Mouse (Mus musculus) Patski (cell line): Measurements from ENCODE around the gene Npsr1. TPM values are rescaled to one million over a fixed set of nuclear protein-coding genes. Genes with fewer than 3 reads are reported as not detected.

Experiments used
- ATAC-seq: fragments of 100-300 bp; one replicate; pipeline ENCODE4 v1.8.0; 2021
- CTCF ChIA-PET: fragments of 350-600 bp; sonication (Branson Sonifier 250); formaldehyde crosslinking; loops from one replicate; lab custom pipeline; 2022; ENCODE audit warnings: inconsistent platforms; lab: Charles Lee
- POLR2A ChIA-PET: fragments of 350-600 bp; sonication (Branson Sonifier 250); formaldehyde crosslinking; loops from one replicate; lab custom pipeline; 2022; ENCODE audit warnings: antibody characterized with exemption, inconsistent platforms; lab: Charles Lee
- DNase-seq: peaks from one replicate; pipeline ENCODE4 v3.0.0-alpha.2; 2011; ENCODE audit warnings: low read depth, low spot score
- H3K27me3 ChIP-seq: fragments of 371-371 bp; one replicate; pipeline ENCODE4 v1.5.1; 2021
- CTCF ChIP-seq: fragments of 100-300 bp; IDR thresholded peaks from one replicate; pipeline ENCODE4 v1.5.1; 2021
- in situ Hi-C: fragments of 300-500 bp; cut with MboI; formaldehyde crosslinking; loops from 3 replicates; pipeline ENCODE4 v1.11.1; 2018; ENCODE audit warnings: low pct_unique_long_range_greater_than_20kb, mixed read lengths
- polyA plus RNA-seq: library from polyadenylated mRNA; unstranded; gene quantifications from one replicate; pipeline ENCODE4 v1.2.3, GENCODE M21; 2021

Gene Npsr1
- polyA plus RNA-seq, 1 experiment from 2014 or later, result not detected

- CTCF ChIA-PET, result no interaction called here
- peaks cover 3% of the 10 kb centered on the region for H3K27me3 ChIP-seq
- TF ChIP-seq CTCF, result no peak
- POLR2A ChIA-PET, result interaction anchor here (0.7 kb wide), 1 partner anchor 94 kb away, joined by 3 read pairs; no protein-coding TSS in a partner anchor
- in situ Hi-C loops, result loop anchor here (25.0 kb wide), 1 partner anchor 893 kb away; no protein-coding TSS in a partner anchor
- ATAC-seq (no peak), DNase-seq (no peak)
Observed at GRCm38 (mm10) chr9:24144341-24144740, 46.5 kb downstream of the Npsr1 start.

- TF ChIP-seq CTCF, result no peak
- ChIA-PET POLR2A (no interaction called here), CTCF (no interaction called here)
- in situ Hi-C loops, result no loop called here
- H3K27me3 ChIP-seq, result no peaks in the 10 kb centered on the region
- DNase-seq (no peak), ATAC-seq (no peak)
Observed at GRCm38 (mm10) chr9:24157208-24157607, 59.4 kb downstream of the Npsr1 start.

GRCm38 (mm10) chr9:24160409-24160808 lies 62.6 kb downstream of the Npsr1 start:
- ATAC-seq, result no peak
- peaks cover 9% of the 10 kb centered on the region for H3K27me3 ChIP-seq
- ChIA-PET CTCF (interaction anchor here (1.0 kb wide), 1 partner anchor 14 kb away, joined by 3 read pairs; no protein-coding TSS in a partner anchor), POLR2A (no interaction called here)
- in situ Hi-C loops, result no loop called here
- no peak for DNase-seq
- TF ChIP-seq CTCF, result no peak

- ATAC-seq, result no peak
- TF ChIP-seq CTCF, result no peak
- ChIA-PET CTCF (no interaction called here), POLR2A (no interaction called here)
- no peak for DNase-seq
- peaks cover 11% of the 10 kb centered on the region for H3K27me3 ChIP-seq
- in situ Hi-C loops, result no loop called here
Observed at GRCm38 (mm10) chr9:24168501-24168900, 70.7 kb downstream of the Npsr1 start.

GRCm38 (mm10) chr9:24170728-24171127 lies 72.9 kb downstream of the Npsr1 start:
- peaks cover 5% of the 10 kb centered on the region for H3K27me3 ChIP-seq
- in situ Hi-C loops, result no loop called here
- DNase-seq, result no peak
- TF ChIP-seq CTCF, result no peak
- ATAC-seq, result no peak
- CTCF ChIA-PET, result no interaction called here
- POLR2A ChIA-PET, result no interaction called here

- ATAC-seq (no peak), DNase-seq (no peak)
- peaks cover 11% of the 10 kb centered on the region for H3K27me3 ChIP-seq
- in situ Hi-C loops, result no loop called here
- CTCF ChIA-PET, result no interaction called here
- no peak for TF ChIP-seq CTCF
- POLR2A ChIA-PET, result no interaction called here
Observed at GRCm38 (mm10) chr9:24178744-24179143, 80.9 kb downstream of the Npsr1 start.

- TF ChIP-seq CTCF, result no peak
- ChIA-PET CTCF (no interaction called here), POLR2A (no interaction called here)
- H3K27me3 ChIP-seq, result peaks cover 11% of the 10 kb centered on the region
- no peak for ATAC-seq
- in situ Hi-C loops, result no loop called here
- DNase-seq, result no peak
Observed at GRCm38 (mm10) chr9:24180926-24181325, 83.1 kb downstream of the Npsr1 start.

GRCm38 (mm10) chr9:24186289-24186688 lies 88.5 kb downstream of the Npsr1 start:
- H3K27me3 ChIP-seq, result no peaks in the 10 kb centered on the region
- ChIA-PET CTCF (no interaction called here), POLR2A (no interaction called here)
- in situ Hi-C loops, result no loop called here
- ATAC-seq (no peak), DNase-seq (no peak)
- TF ChIP-seq CTCF, result no peak

GRCm38 (mm10) chr9:24189511-24190260 lies 91.9 kb downstream of the Npsr1 start:
- no peak for TF ChIP-seq CTCF
- POLR2A ChIA-PET, result no interaction called here
- no peak for ATAC-seq
- in situ Hi-C loops, result no loop called here
- DNase-seq, result no peak
- CTCF ChIA-PET, result no interaction called here
- no peaks in the 10 kb centered on the region for H3K27me3 ChIP-seq

- no peak for TF ChIP-seq CTCF
- DNase-seq (no peak), ATAC-seq (no peak)
- ChIA-PET POLR2A (no interaction called here), CTCF (no interaction called here)
- H3K27me3 ChIP-seq, result no peaks in the 10 kb centered on the region
- in situ Hi-C loops, result no loop called here
Observed at GRCm38 (mm10) chr9:24190261-24190588, 92.4 kb downstream of the Npsr1 start.

- DNase-seq (peak; percentile 61), ATAC-seq (peak; percentile 92)
- in situ Hi-C loops, result no loop called here
- TF ChIP-seq CTCF, result no peak
- CTCF ChIA-PET, result no interaction called here
- no peaks in the 10 kb centered on the region for H3K27me3 ChIP-seq
- POLR2A ChIA-PET, result no interaction called here
Observed at GRCm38 (mm10) chr9:24198254-24198653, 100.5 kb downstream of the Npsr1 start.

- ChIA-PET POLR2A (no interaction called here), CTCF (interaction anchor here (0.9 to 1.7 kb wide), 2 partner anchors 10 to 17 kb away, joined by 3 to 6 read pairs; no protein-coding TSS in a partner anchor)
- DNase-seq, result no peak
- ATAC-seq, result no peak
- no peak for TF ChIP-seq CTCF
- H3K27me3 ChIP-seq, result peaks cover 3% of the 10 kb centered on the region
- in situ Hi-C loops, result no loop called here
Observed at GRCm38 (mm10) chr9:24211636-24212035, 113.8 kb downstream of the Npsr1 start.
